Mouse (Mus musculus): ENCODE results near the gene Lpin2.

Gene Lpin2

DNA sequence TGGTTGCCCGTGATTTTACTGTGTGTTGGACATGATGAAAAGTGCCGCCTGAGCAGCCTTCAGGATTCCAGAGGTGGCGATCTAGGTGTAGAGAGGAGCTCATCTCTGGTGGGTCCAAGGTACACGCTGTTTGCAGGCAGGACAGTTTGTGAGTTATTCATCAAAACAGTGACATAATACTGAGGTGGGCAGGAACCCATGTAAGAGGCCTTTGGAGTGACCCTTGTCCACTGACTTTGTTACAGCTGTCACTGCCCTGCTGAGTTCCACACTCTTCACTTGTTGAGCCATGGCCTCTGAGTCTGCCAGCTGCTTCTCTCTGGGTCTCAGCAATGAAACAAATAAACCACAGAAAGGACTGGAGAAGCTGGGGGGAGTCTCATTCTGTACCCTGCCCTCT is 19.8 kb downstream of the Lpin2 start:
- DNase-seq (ENCODE audit: low spot score): no peak

DNA sequence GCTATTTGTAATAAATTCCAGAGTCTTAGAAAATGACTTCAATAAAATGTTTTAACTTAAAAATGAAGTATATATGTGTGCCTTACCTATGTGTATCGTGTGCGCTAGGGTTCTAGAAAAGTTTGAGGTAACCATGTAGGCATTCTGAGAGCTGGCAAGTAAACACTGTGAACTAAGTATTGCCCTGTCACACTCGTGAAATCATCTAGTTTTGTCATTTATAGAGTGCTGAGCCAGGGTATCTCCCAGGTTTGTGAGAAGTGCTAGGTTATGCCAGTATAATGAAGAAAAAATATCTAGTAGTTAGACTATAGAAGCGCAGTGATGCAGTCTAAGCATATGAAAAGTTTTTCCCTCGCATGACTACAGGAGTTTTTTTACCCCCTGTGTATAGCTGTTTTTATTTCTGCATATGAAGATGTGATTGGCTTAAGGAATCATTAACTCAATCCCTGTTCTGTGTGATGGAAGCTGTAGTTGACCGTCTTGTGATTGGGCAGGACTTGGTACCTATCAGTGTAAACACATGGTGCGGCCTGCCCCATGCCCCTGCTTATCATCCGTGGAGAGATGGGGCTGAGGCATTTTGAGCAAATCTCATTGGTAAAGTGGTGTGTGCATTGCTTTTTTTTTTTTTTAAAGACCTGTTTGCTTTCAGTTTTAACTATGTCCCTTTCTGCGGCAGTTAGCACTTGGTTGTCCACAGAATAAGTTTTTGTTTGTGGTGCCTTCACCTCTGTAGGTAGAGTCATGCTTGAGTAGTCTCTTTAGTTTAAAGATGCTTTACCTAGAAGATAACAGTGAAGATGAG is 21.8 kb downstream of the Lpin2 start:
- no peak for DNase-seq (ENCODE audit: low spot score)

DNA sequence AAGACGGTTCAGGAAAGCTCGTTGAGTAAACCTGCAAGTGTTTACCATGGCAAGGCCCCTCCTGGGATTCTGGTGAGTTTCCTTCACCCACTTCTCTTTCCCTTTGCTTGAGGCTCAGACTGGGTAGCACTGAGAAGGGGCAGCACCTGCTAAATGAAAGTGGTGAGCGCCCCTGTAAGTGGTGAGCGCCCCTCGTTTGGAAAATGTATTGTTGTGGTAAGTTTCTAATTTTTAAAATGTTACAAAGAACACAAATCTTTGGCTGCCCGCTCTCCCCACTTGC is 22.4 kb downstream of the Lpin2 start:
- no peak for DNase-seq (ENCODE audit: low spot score)

DNA sequence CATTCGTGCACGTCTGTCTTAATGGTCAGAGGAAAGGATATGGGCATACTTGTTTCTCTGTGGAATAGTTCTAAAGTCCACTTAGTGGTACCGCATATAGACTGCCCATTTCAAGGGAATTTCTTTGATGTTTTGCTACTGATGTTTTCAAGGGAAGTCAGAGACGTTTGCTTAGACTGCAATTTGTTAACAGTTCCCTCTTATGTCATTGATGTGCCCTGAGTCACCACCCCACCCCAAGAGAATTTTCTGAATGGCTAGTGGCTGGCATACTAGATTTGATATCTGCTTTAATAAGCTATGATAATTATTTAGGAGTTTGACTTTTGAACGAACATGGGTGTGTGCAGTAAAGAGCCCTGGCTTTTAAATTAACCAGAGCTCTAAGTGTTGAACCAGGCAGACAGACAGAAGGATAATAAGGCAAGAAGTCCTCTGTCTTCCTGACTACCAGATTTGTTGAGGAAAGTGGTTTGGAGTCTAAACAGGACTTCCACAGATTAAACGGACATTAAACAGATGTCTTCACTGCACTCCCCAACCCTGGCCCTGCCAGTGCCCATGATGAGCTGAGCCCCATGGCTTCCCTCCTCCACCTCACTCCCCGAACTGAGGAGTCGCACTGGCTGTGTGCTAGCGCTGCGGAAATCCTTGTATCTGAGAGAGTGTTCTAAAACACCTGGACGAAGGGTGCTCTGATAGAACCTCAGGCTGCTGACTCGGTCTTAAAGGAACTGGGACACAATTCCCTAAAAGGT is 24.0 kb downstream of the Lpin2 start:
- DNase-seq (ENCODE audit: low spot score): no peak

DNA sequence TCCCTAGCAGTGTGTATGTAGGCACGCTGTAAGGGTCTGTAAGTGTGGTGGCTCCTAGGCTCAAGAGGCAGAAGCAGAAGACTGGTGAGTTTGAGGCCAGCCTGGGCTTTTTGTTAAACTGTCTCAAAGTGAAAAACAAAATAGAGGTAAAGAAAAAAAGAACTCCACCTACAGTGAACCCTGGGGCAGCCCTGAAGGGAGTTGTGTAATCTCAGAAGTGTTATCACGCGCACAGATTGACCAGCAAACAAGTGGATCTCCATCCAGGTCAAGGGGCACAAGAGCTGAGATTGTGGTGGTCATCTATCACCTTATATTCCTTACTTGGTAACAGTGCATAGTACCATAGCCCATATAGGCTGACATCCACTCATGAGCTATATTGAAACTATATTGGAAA is 24.9 kb downstream of the Lpin2 start:
- DNase-seq (ENCODE audit: low spot score): no peak

DNA sequence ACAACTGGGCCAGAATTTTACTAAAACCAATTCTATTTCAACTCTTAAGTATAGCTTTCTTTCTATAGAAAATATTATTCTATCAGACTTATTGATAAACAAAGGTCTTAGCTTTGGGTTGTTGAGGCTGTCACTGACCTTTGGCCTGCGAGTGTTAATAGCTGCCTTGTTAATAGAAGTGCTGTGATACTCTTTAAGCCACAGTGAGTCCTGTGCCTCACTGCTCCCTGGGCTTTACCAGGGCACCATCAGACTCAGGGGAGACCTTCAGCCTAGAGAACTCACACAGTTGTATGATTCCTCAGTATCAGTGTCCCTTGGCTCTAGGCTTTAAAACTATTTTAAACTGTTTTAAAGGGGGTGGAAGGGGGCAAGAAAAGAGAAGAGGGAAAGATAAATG is 26.0 kb downstream of the Lpin2 start:
- no peak for DNase-seq (ENCODE audit: low spot score)

DNA sequence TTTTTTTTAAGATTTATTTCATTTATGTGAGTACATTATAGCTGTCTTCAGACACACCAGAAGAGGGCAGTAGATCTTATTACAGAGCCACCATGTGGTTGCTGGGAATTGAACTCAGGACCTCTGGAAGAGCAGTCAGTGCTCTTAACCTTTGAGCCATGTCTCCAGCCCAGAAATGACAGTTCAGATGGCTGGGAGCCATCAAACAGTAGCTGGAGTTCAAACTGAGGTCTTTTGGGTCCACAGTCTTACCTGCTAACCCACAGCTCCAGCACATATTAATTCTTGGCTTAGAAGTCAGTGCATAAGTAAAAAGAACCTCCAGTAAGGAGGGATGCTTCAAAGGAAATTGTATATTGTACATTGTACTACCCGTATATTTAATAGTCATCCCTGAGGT is 26.6 kb downstream of the Lpin2 start:
- no peak for DNase-seq (ENCODE audit: low spot score)

DNA sequence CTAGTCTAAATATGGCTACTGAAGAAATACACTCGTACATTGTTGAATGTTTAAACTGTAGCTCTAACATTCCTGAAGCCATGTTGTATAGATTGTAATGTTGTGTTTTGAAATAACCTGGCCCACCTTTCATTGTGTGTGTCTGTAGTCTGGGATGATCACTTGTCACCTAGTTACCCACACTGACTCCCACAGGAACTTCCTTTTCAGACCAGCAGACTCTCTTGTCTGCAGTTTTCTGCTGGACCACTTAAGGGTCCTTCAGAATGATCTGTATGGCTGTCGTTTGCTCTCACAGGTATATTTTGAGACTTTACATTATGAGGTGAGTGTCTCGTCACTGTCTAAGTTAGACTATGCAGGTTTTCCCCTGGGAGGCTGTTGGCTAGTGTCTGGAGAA is 27.6 kb downstream of the Lpin2 start:
- DNase-seq (ENCODE audit: low spot score): no peak

DNA sequence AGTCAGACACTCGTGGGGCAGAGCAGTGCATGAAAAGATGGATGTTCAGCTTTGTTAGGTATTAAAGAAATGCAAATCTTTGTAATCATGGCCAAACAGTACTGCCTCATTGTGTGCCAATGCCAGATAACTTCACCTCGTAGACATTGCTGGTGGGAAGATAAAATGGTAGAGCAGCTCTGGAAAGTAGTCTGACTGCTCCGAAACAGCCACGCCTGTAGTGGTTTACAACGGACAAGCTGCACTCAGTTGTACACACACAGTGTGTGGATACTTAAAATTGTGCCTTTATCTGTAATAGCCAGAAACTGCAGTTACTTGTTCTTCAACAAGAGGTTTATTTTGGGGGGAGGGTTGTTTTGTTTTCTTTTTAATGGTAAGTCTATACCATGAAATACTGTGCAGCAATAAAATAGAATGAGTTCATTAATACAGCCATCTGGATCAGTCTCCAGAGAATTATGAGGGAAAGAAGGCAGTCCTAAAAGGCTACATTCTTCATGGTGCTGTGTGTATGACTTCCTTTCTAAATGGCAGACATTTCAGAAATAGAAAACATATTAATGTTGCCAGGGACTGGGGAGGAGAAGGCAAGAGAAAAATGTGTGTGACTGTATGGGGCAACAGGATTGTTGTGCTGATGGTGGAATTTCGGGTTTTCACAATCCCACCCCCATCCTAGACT is 29.7 kb downstream of the Lpin2 start:
- no peak for DNase-seq (ENCODE audit: low spot score)

DNA sequence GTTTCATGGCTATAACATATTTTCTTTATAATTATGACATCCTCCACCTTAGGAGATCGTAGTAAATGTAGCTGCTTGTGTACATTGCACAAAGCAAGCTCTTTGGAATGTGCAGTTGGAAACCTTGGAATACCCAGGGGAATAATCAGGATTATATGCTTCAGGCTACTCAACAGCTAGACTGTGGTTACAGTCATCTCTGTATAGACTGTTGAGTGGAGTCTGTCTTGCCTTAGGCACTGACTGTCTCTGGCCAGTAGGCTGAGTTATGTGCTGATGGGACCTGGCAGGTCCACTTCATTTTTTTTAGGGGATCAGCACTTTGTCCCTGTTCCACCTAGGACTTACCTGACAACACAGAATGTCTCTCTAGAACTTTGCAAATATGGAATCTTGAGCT is 31.3 kb downstream of the Lpin2 start:
- DNase-seq (ENCODE audit: low spot score): no peak

DNA sequence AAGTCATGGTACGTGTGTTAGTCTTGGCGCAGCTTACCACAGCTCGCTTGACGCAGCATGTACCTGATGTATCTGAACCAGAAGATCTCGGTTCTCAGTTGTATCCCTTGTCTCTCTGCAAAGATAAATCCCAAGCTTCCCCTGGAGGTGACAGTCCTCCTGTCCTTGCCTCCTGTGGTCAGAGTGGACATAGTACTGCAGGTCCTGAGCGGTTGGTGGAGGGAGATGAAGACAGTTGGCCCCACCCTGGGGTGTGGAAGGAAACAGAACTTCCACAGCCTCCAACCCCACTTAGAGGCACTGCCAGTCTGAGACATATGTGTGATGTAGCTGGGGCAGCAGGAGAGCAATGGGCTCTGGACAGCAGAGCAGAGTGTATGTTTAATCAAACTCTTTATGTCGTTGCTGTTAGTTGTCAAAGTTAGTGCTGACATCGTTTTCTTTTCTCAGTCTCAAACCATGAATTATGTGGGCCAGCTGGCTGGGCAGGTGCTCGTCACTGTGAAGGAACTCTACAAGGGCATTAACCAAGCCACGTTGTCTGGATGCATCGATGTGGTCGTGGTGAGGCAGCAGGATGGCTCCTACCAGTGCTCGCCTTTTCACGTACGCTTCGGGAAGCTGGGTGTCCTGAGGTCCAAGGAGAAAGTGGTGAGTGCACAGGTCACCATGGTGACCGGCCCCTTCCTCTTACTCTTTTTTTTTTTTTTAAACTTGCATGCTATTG is 32.3 kb downstream of the Lpin2 start:
- no peak for DNase-seq (ENCODE audit: low spot score)

DNA sequence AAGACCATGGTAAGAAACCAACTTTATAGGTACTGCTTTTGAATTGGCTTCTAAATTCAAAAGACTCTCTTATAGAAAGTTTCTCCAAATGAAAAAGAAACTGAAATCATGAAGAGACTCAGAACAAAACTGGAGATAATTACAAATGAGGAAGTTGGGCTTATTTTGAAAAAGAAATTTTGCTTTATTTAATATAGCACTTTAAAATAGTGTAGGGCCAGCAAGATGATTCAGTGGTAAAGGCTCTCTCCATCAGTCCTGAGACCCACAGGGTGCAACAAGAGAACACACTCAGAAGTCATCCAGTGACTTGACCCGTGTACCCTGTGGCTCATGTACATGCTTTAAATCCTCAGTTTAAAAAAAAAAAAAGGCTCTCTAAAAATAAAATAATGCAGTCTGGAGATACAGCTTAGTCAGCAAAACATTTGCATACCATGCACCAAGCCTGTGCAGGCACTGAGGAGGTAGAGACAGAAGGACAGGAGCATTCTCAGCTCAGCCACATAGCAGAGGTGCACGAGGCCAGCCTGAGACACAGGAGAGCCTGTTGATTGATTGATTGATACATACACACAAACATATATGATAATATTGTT is 33.0 kb downstream of the Lpin2 start:
- no peak for DNase-seq (ENCODE audit: low spot score)

DNA sequence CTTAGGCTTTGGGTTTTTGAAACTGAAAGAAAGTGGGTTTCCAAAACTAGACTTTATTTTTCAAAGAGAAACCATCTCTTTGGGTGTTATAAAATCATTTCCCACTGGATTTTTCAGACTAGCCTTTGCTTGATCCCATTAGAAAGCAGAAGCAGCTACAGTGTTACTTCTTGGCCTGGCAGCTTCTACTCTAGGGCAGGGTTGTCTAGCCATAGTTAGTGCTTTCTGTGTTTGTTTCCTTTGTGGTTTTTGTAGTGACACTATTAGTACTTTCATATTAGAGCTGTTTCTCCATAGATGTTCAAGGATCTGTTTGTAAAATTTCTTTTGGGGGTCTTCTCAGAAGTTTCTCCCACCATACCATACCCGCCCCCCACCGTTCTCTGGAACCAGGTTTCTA is 33.9 kb downstream of the Lpin2 start:
- no peak for DNase-seq (ENCODE audit: low spot score)

DNA sequence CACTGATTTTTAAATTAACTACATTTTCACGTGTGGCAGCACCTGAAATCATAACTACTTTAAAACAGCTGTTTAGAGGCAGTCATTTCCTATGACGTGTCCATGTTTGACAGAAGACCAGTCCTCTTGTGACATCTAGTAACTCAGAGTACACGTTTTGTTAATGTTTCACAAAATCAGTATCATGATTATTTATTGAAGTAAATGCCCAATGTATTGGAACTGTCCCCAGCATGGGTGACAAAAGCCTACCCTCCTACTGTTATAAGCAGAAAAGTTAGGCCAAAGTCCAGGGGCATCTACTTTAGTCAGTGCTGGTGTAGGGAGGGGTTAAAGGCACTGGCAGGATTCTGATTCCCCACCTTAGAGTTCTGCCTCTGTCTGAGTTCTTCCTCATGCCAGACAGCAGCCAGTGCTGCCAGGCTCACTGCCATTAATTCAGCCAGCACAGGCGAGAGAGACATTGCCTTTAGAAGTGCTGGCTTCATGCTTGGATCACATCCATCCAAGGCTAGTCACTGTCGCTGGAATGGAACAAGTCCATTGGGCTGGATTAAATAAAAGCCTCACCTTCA is 34.8 kb downstream of the Lpin2 start:
- DNase-seq (ENCODE audit: low spot score): no peak

DNA sequence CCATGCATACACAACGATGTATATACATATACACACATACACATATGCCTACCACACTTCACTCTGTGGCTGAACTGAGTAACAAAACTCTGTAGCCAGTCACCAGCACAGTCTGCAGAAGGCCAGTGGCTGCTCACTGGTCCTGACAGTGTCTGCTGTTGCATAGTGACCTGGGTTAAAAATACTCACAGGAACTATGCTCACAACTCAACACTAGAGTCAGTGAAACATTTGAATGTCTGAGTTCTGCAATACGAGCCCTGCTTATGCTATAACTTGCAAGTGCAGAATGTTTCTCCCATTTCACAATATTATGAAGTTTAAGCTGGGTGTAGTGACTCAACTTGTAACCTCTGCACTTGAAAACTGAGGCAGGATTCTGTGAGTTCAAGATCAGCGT is 39.0 kb downstream of the Lpin2 start:
- no peak for DNase-seq (ENCODE audit: low spot score)

DNA sequence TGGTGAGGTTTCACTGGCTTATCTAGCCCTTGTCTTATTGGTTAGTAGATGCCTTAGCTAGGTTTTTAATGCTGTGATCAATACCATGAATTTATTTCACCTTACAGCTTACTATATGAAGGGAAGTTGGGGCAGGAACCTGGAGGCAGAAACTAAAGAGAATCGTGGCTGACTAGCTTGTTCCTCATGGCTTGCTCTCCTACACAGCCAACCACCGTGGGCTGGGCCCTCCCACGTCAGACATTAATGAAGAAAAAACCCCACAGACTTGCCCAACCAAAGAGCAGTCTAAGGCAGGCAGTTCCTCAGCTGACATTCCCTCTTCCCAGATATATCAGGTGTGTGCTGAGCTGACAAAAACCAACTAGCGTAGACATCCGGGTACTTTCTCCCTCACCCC is 41.3 kb downstream of the Lpin2 start:
- DNase-seq (ENCODE audit: low spot score): no peak

DNA sequence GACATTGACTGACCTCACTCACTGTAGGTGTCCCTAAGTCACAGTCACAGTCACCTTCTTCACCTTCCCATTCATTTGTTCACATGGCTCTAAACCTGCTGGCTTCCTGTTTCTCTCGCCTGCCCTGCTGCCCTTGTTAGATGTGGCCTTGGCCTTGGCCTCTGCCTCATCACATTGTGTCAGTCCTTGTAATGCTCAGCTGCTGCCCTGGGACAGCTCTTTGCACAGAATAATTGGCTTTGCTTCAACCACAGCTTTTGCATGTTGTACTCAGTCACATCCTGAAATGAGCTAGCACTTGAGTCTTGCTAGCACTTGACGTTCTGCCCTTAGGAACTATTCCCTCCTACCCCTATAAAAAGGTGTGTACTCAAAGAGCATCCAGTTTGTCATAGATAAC is 42.2 kb downstream of the Lpin2 start:
- no peak for DNase-seq (ENCODE audit: low spot score)

DNA sequence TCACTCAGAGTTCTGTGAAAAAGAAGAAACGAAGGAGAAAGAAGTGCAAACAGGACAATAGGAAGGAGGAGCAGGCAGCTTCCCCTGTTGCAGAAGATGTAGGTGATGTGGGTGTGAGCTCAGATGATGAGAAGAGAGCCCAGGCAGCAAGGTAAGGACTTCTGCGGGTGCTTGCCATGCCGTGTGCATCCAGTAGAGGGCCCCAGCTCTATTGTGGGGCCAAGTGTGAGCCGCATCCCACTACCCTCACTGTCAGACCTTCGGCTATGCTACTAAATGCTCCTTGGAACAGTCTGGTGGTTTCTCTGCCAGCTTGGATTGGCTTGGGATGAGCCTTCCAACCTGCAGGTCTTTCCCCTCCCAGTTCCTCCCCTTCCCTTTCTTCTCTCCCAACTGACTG is 42.7 kb downstream of the Lpin2 start:
- no peak for DNase-seq (ENCODE audit: low spot score)

DNA sequence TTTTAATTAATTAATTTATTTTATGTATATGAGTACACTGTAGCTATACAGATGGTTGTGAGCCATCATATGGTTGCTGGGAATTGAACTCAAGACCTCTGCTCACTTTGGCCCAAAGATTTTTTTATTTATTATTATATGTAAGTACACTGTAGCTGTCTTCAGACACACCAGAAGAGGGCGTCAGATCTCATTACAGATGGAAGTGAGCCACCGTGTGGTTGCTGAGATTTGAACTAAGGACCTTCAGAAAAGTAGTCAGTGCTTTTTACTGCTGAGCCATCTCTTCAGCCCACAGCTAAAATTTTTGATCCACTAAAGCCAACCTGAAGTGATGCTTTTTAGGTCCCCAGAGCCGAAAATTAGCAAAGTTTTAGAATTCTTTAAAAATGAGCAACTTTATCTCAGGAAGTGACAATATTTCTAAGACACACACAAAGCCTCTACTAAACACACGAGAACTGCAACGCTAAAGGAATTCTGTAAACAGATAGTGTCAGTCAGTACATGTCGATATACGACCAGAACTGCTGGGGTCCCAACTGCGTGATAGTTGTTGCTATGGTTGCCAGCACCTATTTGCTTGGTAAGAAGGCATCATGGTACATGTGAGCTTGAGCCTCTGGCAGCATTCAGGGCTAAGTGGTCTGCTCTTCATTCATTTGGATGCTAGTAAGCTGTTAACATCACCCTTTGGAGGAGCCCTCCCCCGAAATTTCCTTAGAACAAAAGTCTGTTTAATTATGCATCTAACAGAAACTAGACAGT is 45.0 kb downstream of the Lpin2 start:
- no peak for DNase-seq (ENCODE audit: low spot score)

DNA sequence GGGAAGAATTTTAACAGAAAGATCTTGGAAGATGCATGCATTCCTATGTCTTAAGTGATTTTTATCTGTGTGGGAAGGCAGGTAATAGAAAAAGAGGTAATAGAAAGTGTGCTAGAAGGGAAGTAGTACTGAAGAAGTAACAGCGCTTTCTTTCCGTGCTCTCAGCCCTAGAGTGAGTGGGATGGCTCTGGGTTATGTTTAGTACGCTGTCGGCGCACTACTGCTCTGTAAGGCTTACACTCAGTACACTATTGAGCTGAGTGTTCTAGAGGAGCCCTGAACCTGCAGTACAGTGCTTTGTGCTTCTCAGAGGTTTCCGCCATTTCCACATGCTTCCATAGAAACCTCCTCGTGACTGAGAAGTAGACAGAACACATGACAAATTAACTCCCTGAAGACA is 46.3 kb downstream of the Lpin2 start:
- DNase-seq (ENCODE audit: low spot score): no peak

DNA sequence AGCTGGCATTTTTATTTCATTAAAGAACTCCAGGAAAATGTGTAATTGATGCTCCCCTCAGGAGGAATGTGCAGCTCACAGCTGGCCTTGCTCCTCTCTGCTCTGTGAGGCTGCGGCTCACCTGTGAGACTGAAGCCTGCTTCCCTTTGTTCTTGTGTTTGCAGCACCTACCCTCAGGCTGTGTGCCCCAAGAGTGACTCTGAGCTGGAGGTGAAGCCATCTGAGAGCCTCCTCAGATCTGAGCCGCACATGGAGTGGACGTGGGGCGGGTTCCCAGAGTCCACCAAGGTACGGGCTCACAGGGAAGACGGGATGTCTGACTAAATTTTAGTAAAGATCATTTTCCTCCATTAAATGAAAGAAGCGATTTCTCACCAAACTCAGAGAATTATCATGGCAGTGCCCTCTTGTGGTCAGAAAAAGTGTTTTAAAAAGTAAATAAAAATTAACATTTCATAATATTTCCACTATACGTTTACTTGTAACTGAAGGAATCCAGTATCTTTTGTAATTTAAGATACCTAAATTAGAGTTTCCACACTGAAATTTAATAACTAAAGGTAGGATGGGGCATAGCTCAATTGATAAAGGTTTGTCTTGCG is 47.8 kb downstream of the Lpin2 start:
- no peak for DNase-seq (ENCODE audit: low spot score)
